Mouse (Mus musculus) fibroblast of lung, adult 2 months (primary cell): ENCODE results near the gene Cep95.
"Not testable (repeated sequence)": the region's sequence is repeated elsewhere in the genome, so short reads cannot be mapped to it uniquely, and the experiment has no call there.

Experiments used
- DNase-seq: peaks from one replicate; pipeline ENCODE4 v3.0.0-alpha.2; 2011; ENCODE audit warnings: low read depth

Cep95 gene

DNA sequence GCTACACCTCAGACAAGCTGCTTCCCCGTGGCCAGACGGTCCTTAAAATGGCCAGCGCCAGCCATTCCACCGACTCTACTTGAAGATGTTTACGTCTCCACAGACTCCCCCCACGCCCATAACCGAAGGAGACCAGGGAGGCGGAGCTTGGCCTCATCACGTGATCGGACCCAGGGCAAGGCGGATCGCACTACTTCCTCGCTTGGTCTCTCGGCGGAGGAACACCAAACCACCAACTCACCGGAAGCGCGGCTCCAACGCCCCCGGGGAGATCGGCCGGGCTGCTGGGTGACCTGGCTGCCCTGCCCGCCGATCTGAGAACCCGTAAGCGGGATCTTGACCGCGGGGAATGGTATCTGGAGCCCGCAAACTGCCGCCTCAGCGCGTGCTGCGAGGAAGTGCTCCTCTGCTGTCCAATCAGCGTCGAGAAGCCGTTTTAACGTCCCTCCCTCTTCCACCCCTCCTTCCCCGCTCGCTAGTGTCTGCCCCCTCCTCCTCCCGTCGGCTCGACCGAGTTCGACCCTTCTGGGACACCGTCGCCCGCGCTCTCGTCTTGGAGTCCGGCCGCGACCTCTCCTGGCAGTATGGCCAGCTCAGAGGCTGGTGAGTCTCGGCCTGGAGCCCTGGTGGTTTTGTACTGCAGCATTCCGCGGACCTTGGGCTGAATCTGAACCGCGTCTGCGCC lies at the start of gene Cep95, which contains the start of gene Ddx5:
Gene Cep95 (plus strand): TSS at position 478 of the 685 bp plus-strand sequence.
Gene Ddx5 (minus strand): TSS at position 411 of the 685 bp plus-strand sequence.
- peak; percentile 97 for DNase-seq

DNA sequence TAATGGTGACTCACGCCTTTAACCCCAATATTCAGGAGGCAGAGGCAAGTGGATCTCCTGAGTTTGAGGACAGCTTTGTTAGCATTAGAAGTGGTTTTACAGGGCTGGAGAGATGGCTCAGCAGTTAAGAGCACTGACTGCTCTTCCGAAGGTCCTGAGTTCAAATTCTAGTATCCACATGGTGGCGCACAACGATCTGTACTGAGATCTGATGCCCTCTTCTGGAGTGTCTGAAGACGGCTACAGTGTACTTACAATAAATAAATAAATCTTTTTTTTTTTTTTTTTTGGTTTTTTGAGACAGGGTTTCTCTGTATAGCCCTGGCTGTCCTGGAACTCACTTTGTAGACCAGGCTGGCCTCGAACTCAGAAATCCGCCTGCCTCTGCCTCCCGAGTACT lies 48.3 kb upstream of the Cep95 start:
- not testable (repeated sequence) for DNase-seq

DNA sequence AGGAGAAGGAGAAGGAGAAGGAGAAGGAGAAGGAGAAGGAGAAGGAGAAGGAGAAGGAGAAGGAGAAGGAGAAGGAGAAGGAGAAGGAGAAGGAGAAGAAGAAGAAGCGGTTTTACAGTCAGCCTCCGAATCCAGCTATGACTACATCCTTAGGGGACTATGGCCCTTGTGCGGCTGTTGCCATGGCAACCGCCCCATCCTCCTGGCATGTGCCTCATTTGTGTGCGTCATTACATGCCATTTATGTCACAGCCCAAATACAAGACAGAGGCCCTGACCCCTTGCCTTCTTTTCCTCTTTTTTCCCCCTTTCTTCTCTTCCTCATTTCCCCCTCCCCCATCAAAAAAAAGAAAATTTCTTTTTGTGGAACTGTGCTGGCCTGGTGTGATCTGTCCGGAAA lies 47.8 kb upstream of the Cep95 start:
- DNase-seq = no peak

DNA sequence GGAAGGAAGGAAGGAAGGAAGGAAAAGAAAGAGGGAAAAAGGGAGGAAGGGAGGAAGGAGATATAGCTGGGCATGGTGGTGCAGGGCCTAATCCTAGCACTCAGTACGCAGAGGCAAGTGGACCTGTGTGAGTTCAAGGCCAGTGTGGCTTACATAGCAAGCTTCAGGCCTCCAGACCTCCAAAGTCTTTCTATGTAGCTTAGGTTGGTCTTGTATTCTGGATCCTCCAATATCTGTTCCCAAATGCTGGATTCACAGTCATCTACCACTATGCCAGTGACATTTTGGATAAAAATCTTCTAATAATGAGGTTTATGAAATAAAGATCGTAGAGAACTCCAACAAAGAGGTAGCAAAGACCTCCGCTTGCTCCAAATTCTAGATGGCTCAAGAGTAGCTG lies 47.2 kb upstream of the Cep95 start:
- DNase-seq = no peak

DNA sequence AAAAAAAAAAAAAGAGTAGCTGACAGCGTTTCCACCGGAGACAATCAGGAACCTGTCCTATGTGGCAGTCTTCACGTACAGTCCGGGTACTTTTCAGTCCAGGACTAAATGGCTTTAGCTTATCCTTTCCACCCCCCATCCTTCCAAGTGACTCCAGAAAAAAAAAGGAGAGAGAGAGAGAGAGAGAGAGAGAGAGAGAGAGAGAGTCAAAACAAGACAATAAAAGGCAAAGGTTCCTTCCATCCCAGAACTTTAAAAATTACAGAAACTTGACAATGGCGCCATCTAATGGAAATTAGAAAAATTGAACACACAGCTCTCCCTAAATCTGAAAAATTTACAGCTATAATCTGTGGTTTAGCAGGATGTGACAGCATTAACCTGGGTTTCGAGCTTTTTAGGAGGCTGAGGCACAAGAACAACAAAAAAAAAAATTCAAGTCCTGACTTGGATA lies 46.6 kb upstream of the Cep95 start:
- no peak for DNase-seq

DNA sequence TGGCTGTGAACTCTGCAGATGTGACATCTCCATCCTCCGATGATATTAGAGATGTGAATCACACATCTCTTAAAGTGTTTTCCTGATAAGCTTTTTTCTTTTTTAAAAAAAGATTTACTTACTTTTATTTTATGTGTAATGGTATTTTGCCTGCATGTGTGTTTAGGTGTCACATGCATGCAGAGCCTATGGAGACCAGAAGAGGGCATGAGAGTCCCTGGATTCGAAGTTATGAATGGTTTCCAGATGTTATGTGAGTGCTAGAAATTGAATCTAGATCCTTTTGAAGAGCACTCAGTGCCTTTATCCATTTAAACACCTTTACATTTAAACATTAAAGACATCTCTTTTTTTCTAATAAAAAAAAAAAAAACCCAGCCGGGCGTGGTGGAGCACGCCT lies 44.1 kb upstream of the Cep95 start:
- DNase-seq = no peak

DNA sequence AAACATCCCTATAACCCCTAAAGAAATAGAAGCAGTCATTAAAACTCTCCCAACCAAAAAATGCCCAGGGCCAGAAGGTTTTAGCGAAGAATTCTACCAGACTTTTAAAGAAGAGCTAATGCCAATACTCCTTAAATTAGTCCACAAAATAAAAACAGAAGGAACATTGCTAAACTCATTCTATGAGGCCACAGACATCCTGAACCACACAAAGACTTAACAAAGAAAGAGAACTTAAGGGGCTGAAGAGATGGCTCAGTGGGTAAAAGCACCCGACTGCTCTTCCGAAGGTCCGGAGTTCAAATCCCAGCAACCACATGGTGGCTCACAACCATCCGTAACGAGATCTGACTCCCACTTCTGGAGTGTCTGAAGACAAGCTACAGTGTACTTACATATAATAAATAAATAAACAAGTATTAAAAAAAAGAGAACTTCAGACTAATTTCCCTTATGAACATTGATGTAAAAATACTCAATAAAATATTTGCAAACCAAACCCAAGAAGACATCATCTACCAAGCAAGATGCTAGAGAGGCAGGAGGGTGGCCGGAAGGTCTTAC lies 39.4 kb upstream of the Cep95 start:
- not testable (repeated sequence) for DNase-seq

DNA sequence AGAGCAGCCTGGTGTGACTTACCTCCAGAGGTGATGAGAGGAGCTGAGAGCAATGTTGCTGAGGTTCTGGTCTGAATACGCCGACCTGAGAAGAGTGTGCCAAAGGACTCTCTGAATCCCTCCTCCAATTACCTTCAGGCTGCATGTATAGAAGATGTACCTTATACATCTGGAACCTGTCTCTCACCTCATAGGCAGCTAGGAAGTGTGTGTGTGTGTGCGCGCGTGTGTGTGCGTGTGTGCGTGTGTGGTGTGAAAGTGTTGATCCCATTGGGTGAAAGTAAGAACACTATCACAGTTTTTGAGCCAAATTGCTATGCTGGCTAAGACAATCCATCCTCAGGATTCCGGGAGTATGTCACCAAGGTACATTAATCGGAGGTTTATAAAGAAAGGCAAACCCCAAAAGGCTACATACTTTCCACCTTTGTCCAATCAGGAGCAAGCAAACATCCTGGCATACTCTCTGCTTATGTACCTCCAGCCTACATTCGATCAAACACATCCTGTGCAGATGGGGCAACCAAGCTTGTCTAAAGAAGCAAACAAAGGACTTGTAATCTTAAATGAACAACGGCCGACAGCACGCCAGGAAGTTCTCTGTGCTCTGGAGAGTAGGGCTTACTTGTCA lies 38.8 kb upstream of the Cep95 start, which contains the start of gene Pecam1:
Gene Pecam1 (minus strand): TSS at position 508 of the 631 bp plus-strand sequence.
- DNase-seq = no peak

DNA sequence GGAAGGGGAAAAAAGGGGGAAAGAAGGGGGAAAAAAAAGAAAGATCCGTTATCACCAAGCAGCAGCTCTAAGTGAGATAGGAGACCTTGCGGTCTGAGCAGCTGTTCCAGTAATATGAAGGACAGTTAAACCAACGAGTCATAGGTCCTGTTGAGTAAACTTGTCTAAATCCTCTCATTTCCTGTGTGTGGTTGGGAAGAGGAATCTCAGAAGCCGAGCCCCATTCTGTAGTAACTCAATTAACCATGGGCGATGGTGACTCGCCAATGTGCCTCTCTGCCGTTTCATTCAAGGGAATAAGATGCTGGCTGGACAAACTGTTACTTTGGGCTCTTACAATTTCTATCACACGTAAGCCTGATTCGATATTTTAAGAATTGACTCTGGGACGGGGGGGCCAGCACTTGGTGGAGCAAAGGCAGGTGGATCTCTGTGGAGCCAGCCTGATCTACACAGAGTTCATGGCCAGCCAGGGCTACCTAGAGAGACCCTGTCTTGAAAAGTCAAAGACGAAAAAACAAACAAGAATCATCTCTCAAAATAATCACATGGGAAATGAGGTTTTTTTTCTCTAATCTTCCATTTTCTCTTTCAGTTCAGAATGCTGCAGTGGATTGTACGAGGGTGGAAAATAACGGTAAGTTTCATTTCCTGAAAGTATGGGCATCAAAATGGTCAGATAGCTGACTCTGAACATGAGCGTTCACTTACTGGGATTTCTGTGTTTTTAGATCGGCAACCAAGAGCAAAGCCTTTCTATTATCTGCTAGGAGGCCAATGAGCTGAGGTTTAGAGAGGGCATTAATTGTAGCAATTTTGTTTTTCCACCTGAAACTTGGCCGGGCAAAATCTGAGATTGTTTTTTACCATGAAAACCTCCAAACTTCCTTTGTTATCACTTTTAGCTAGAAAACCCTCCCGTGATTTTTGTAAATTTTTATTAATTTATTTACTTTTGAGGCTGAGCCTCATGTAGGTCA lies 37.7 kb upstream of the Cep95 start, which contains the start of gene Milr1:
Gene Milr1 (plus strand): TSS at position 188 of the 980 bp plus-strand sequence.
- peak; percentile 9 for DNase-seq

DNA sequence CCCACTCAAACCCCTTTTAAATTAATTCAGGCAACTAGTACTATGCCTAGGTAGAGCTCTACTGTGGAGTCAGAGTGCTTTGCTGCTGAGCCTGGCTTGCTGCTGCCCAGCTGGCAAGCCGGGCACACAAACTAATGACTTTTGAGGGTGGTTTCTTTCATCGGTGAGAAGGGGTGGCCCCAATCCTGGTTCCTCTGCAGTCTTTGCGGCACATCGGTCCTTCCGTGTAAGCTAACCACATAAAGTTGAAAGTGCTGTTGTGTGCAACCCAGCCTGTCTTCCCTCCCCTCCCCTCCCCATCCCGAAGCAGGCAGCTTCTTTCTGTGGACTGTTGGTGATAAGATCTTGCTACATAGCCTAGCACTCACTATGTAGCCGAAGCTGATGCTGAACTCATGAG lies 36.9 kb upstream of the Cep95 start:
- no peak for DNase-seq

DNA sequence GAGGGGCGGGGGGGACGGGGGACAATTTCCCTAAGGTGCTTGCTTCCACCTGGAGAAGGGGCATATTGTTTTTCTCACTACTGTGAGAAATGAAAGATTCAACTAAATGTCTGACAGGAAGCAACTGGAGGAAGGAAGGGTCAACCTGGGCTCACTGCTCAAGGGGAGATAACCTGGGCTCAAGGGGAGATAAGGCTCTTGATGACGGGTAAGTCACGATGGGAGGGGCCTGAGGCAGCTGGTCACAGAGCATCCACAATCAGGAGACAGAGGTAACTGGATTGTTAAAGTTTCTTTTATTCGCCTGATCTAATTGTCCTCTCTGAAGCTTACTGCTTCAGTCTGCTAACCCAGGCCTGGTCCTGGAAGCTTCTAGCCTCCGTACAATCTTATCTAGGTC lies 35.7 kb upstream of the Cep95 start:
- no peak for DNase-seq

DNA sequence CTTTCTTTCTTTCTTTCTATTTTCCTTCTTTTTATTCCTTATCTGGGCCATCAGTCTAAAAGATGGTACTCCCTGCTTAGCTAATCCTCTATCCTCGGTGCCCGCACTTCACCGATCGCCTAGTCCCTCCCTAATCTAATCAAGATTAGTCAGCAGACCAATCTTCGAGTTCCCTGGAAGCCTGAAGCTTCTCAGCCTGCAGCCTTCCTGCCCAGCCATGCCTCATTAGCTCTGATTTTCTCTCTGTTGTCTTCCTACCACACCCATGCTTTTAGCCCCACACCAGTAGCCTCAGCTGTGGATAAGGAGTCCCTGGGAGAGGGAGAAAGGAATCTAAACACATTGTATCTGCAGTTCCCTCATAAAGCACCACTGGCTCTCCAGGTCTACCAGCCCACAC lies 33.5 kb upstream of the Cep95 start:
- no peak for DNase-seq

DNA sequence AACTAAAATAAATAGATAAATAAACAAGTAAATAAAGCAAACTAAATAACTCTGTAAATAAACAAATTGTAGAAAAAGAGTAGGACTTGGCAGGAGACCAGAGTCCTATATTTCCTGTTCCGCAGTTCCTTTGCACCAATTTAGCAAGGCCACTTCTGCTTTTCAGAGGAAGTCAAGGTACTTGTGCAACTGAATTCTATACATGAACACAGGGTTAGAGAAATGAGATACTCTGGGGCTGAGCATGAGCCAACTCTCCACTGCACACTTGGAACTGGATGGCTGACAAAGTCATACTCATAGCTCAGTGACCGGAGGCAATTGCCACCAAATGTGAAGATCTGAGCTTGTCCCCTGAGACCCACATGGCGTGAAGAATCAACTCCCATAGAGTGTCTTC lies 30.0 kb upstream of the Cep95 start:
- no peak for DNase-seq

DNA sequence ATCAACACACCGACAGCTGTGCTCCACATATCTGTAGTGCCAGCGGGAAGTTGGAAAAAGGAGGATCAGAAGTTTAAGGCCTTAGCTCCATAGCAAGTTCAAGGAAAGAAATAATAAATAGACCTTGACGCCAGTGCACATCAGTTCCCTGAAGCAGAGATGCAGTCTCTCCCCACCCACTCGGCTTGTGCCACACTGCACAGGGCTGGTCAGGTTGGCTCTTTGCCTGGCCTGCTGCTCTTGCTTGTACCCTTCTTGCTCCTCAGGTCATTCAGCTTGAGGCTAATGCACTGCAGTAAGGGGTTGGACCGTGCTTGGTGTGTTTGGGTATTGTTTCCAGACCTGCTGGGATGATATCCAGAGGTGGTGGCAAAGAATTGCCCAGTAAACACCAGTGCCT lies 28.5 kb upstream of the Cep95 start:
- no peak for DNase-seq

DNA sequence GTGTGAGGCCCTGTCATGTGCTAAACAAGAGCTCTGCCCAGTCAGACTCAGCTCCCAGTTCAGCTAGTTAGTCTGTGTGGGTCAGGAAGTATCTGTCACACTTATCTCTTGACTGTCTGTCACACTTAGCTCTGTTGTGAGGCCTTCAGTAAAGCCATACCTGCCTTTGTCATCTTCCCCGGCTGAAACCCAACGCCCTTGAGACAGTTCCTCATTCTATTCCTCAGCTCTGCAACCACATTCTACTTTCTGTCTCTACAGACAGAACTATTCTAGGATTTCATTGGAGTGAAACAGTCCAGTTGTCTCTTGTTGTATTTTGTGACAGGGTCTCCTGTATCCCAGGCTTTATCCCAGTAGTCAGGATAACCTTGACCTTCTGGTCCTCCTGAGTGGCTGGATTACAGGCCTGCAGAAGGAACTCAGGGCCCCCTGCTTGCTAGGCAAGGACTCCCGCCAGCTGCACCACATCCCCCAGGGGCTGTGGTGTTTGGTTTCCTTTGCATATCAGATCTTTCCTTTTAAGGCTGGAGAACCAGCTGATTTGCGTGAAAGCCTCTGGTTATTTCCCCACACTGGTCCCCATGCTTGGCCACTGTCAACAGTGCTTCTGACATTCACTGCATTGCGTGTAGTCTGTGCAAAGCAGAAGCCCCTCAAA lies 26.8 kb upstream of the Cep95 start:
- no peak for DNase-seq

DNA sequence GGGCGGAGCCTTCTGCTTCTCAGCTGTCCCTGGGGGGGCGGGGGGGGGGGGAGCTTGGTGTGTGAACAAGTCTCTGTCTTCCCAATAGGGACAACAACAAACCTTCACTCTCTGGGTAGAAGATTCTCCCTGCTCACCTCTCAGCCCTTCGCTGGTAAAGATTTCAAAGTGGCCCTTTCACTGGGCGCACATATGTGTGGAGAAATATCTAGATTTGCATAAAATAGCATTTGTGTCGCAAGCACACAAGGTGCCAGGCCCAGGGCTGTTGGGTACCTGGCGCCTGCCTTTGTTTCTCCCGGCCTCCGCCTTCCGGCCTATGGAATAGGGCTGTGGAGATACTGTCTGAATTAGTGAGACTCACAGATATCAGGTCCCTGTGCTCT lies 26.3 kb upstream of the Cep95 start:
- DNase-seq = no peak

DNA sequence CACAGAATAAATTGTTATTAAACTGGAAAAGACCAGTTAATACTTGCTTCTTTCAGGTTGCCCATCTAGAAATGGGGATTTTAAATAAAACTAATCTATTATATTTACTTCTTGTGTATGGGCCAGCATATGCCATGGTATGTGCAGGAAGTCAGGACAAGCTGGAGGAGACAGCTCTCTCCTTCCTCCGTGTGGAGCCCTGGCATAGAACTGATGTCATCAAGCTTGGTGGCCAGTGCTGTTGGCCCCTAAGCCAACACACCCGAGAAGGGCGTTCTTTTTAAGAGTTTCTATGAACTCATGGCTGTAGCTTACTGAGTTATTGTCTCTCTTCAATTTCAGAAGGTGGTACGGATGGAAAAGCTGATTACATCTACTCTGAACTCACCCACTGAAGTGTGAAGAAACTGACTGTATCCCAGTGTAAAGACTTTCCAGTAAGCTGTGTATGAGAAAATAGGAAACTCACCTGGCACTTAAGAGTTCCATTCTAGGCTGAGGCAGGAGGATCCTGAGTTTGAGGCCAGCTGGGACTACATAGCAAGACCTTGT lies 22.4 kb upstream of the Cep95 start:
- DNase-seq = no peak

DNA sequence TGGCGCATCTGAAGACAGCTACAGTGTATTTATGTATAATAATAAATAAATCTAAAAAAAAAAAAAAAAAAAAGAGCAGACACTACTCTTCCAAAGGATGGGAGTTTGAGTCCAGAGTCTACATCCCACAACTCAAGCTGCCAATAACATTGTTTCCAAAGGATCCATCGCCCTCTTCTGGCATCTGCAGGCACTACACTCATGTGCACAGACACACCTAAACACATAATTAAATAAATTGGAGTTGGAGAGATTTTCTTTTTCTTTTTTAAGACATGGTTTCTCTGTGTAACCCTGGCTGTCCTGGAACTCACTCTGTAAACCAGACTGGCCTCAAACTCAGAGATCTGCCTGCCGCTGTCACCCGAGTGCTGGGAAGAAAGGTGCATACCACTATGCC lies 21.5 kb upstream of the Cep95 start:
- no peak for DNase-seq

DNA sequence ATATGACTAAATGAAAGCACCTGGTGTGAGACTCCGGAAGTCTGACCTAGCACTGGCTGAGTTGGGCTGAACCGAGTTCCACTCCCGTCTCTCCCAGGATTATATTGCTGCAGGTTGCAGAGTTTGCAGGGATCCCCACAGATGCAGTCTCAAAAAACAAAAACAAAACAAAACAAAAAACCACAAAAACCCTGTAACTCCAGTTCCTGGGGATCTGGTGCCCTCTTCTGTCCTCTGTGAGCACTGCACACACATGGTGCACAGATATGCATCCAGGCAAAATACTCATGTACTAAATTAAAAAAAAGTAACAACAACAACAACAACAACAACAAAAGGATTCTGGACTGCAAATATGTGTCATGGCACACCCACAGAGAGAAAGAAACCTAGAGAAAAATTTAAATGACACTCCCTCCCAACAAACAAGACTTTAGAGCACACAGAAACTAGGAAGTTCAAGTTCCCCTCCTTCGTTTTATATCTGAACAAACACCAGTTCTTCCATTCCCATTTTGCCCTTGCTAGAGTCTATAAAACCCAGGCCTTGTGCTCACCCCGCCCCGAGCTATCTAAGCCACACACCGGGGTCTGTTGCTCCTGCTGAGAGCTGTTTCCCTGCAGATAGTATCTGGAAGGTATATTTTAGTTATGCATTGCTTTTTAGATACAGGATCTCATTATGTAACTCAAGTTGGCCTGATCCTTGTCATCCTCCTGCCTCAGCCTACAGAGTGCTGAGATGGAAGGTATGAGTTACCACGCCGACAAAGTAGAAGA lies 18.7 kb upstream of the Cep95 start:
- DNase-seq = no peak

DNA sequence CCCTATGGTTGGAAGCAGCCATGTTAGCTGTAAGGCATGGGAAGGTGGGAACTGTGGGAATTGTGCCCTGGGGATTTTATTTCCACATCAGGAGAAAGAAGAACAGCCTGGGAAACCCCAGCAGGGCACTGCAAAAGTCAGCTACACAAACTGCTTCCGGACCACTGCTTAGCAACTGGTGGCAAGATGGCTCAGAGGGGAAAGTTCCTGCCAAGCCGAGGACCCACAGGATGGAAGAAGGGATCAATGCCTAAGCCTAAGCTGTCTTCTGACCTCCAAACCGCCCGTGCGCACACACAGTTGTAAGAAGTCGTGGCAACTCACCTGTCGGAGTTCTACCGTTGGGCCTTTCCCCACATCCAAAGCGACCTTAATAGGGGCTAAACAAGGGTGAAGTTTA lies 16.0 kb upstream of the Cep95 start:
- DNase-seq = no peak
